Mouse (Mus musculus) cerebellum, adult 2 months (tissue): ENCODE data around the gene Pheta2.

Experiments used
- CTCF ChIP-seq: fragments of 200-500 bp; IDR thresholded peaks from 2 replicates; pipeline ENCODE4 v1.5.1; 2011; ENCODE audit warnings: low read depth, mild to moderate bottlenecking, control low read depth, low read length, moderate library complexity, borderline replicate concordance; ENCODE audit not compliant: insufficient read depth
- POLR2A ChIP-seq: fragments of 200-500 bp; IDR thresholded peaks from 2 replicates; pipeline ENCODE4 v1.6.1; 2011; ENCODE audit warnings: low read length, control low read depth, borderline replicate concordance; ENCODE audit not compliant: insufficient read depth

DNA sequence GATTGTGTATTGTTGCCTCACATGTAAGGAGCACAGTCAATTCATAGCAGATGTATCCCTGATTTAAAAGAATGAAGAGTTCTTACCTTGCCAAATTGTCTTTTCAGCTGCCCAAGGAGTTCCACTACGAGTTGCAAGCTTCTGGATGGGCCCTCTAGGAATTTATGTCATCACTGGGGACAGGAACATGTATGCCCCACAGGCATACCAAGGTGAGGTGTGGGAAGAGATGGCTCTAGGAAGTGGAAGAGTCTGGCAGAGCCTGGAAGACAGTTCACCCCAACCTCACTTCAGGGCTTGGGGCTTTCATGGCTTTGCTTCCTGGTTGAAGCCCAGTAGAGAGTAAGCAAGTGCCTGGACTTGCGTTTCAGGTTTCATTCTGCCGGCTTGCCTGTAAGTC lies 30.3 kb upstream of the Pheta2 start:
- no peak for TF ChIP-seq CTCF
- no peak for TF ChIP-seq POLR2A
